8 mouse cellular contexts compared by ENCODE assay signal in genomic region chr8:86389690-86390671, GRCm38 (mm10).
DNase-seq lines count a peak whose midpoint lies in the region; ATAC-seq and TF ChIP-seq lines count a peak whose summit lies in the region.

No protein-coding gene starts in this region.

- H3K9ac ChIP-seq in ES-E14 (ENCODE audit: insufficient read depth, low read depth, low read length, poor library complexity, severe bottlenecking): no peak overlapping the region
- no peak overlapping the region for H3K9ac ChIP-seq in forebrain, embryonic 16.5 days (replicated peaks; ENCODE audit: low read depth, low read length)
- H3K9ac ChIP-seq in neural tube, embryonic 13.5 days: no peak overlapping the region

- H3K36me3 ChIP-seq in ES-E14 (ENCODE audit: control insufficient read depth, insufficient read depth, low read length, poor library complexity, severe bottlenecking): no peaks in the 10 kb centered on the region
- no peaks in the 10 kb centered on the region for H3K36me3 ChIP-seq in forebrain, embryonic 16.5 days (ENCODE audit: control insufficient read depth, insufficient read depth)
- H3K36me3 ChIP-seq in neural tube, embryonic 13.5 days: no peaks in the 10 kb centered on the region

- no peak overlapping the region for H3K4me3 ChIP-seq in ES-E14 (ENCODE audit: insufficient read depth in 1 of 2, low read depth in 1 of 2, low read length in 2 of 2, poor library complexity in 1 of 2, severe bottlenecking in 1 of 2)
- H3K4me3 ChIP-seq in forebrain, embryonic 16.5 days (replicated peaks; ENCODE audit: low read length): no peak overlapping the region
- no peak overlapping the region for H3K4me3 ChIP-seq in neural tube, embryonic 13.5 days

- peak; percentile 95 for ATAC-seq in forebrain, embryonic 16.5 days
- ATAC-seq in neural tube, embryonic 13.5 days (ENCODE audit: low read depth): peak; percentile 93

- in situ Hi-C loops in ES-E14 (cut with MboI; ENCODE audit: low sequenced_read_pairs in 2 of 2, unreplicated experiment in 2 of 2): no loop called here

- no peak overlapping the region for H3K4me2 ChIP-seq in forebrain, embryonic 16.5 days (ENCODE audit: low read length)
- H3K4me2 ChIP-seq in neural tube, embryonic 13.5 days: no peak overlapping the region

- no peak overlapping the region for H3K27ac ChIP-seq in ES-E14 (ENCODE audit: insufficient read depth, low read depth, low read length, poor library complexity, severe bottlenecking)
- H3K27ac ChIP-seq in forebrain, embryonic 16.5 days (ENCODE audit: low read length): peak overlapping the region; percentile 85
- peak overlapping the region; percentile 89 for H3K27ac ChIP-seq in neural tube, embryonic 13.5 days (replicated peaks)

- H3K4me1 ChIP-seq in ES-E14 (ENCODE audit: control insufficient read depth in 2 of 2, insufficient read depth in 2 of 2, low read length in 2 of 2, poor library complexity in 1 of 2): peaks cover 0 to 10% of the 10 kb centered on the region in 2 experiments; a peak in 1 of 4 replicates
- H3K4me1 ChIP-seq in forebrain, embryonic 16.5 days (replicated peaks; ENCODE audit: control insufficient read depth, insufficient read depth, low read length): peaks cover 30% of the 10 kb centered on the region
- H3K4me1 ChIP-seq in neural tube, embryonic 13.5 days (replicated peaks): peaks cover 48% of the 10 kb centered on the region

- DNase-seq in ES-E14 (ENCODE audit: low read depth, low spot score): peak; percentile 54
- peak; percentile 36 for DNase-seq in adrenal gland, adult 8-10 months
- DNase-seq in layer of hippocampus, postnatal 36 days: peak; percentile 74 to 80
- DNase-seq in urinary bladder, postnatal 25 days (ENCODE audit: low spot score): no peak
- no peak for DNase-seq in thymus, postnatal 14 days
- no peak for DNase-seq in T-cell, adult 2 months (ENCODE audit: low spot score)

- H3K9me3 ChIP-seq in ES-E14 (ENCODE audit: control insufficient read depth, insufficient read depth, low read depth, low read length): no peaks in the 10 kb centered on the region
- H3K9me3 ChIP-seq in forebrain, embryonic 16.5 days (ENCODE audit: control insufficient read depth, low read length): no peaks in the 10 kb centered on the region
- no peaks in the 10 kb centered on the region for H3K9me3 ChIP-seq in neural tube, embryonic 13.5 days

- 10% methylated on average over 3 of the region's 3 CpGs for WGBS in forebrain, embryonic 16.5 days
- WGBS in neural tube, embryonic 13.5 days: 17% methylated on average over 3 of the region's 3 CpGs

- no peaks in the 10 kb centered on the region for H3K27me3 ChIP-seq in forebrain, embryonic 16.5 days (replicated peaks; ENCODE audit: control insufficient read depth, insufficient read depth, low read length)
- H3K27me3 ChIP-seq in neural tube, embryonic 13.5 days: no peaks in the 10 kb centered on the region

TF ChIP-seq in ES-E14, 5 proteins besides CTCF, POLR2A, EP300 and RAD21:
- TF ChIP-seq MAFK (IDR thresholded peaks at IDR 0.05; ENCODE audit: insufficient read depth, low read depth, low read length) (no peak), CHD2 (IDR thresholded peaks at IDR 0.05; ENCODE audit: low read depth, low read length) (no peak), ZNF384 (IDR thresholded peaks at IDR 0.05; ENCODE audit: low read depth, low read length) (no peak), HCFC1 (IDR thresholded peaks at IDR 0.05; ENCODE audit: borderline replicate concordance, insufficient read depth, low read length) (no peak), ZC3H11A (IDR thresholded peaks at IDR 0.05; ENCODE audit: borderline replicate concordance, low read depth, low read length) (no peak)

Comparison
In these comparisons a context has a peak if more than half of its experiments do, and no peak if none do; other contexts are left out.
1. DNase-seq: peak in ES-E14 (single experiment), adrenal gland, adult 8-10 months (single experiment) and layer of hippocampus, postnatal 36 days (2 of 2); none in urinary bladder, postnatal 25 days (single experiment), thymus, postnatal 14 days (single experiment) and T-cell, adult 2 months (single experiment).